Mouse (Mus musculus) spleen, adult 2 months (tissue): ENCODE measurements around the gene Tbccd1.

ENCODE experiments used
- CTCF ChIP-seq: fragments of 200-500 bp; IDR thresholded peaks from 2 replicates; pipeline ENCODE4 v1.5.1; 2011; ENCODE audit warnings: mild to moderate bottlenecking, inconsistent platforms; ENCODE audit not compliant: insufficient read depth, insufficient read length, insufficient replicate concordance; ENCODE audit errors: extremely low read depth
- POLR2A ChIP-seq: fragments of 200-500 bp; IDR thresholded peaks from 2 replicates; pipeline ENCODE4 v1.6.1; 2011; ENCODE audit warnings: low read depth, low read length, inconsistent platforms

GRCm38 (mm10) chr16:22797521-22797920 is 59.9 kb downstream of the Tbccd1 start:
- TF ChIP-seq CTCF: no peak
- TF ChIP-seq POLR2A: no peak
